Mouse (Mus musculus) limb, embryonic 10.5 days (tissue): Measurements from ENCODE around the gene Hoxa5. TPM values are rescaled to one million over a fixed set of nuclear protein-coding genes. Genes with fewer than 3 reads are reported as not detected.

Experiments
- DNase-seq: peaks from one replicate; pipeline ENCODE4 v3.0.0-alpha.2; 2017; ENCODE audit warnings: low spot score
- H3K27ac ChIP-seq: fragments of 300-500 bp; sonication (generic); 2 replicates; pipeline ENCODE4 v1.5.1; 2016; ENCODE audit warnings: mild to moderate bottlenecking
- H3K27me3 ChIP-seq: fragments of 300-500 bp; sonication (generic); 2 replicates; pipeline ENCODE4 v1.6.1; 2016; ENCODE audit warnings: low read depth, mild to moderate bottlenecking; ENCODE audit not compliant: poor library complexity, severe bottlenecking
- H3K36me3 ChIP-seq: fragments of 300-500 bp; sonication (generic); 2 replicates; pipeline ENCODE4 v1.6.1; 2016; ENCODE audit warnings: mild to moderate bottlenecking, moderate library complexity
- H3K4me1 ChIP-seq: fragments of 300-500 bp; sonication (generic); 2 replicates; pipeline ENCODE4 v1.6.1; 2016
- H3K4me3 ChIP-seq: fragments of 300-500 bp; sonication (generic); 2 replicates; pipeline ENCODE4 v1.5.1; 2016; ENCODE audit warnings: mild to moderate bottlenecking, moderate library complexity
- H3K9me3 ChIP-seq: fragments of 300-500 bp; sonication (generic); replicated peaks from 2 replicates; pipeline ENCODE4 v1.6.1; 2016; ENCODE audit warnings: mild to moderate bottlenecking
- WGBS: fragments of 180-500 bp; shearing (Covaris S2); methylation state at CpG from one replicate; pipeline ENCODE4 v1.1.7; 2016; 5-methylcytosine and 5-hydroxymethylcytosine counted together
- polyA plus RNA-seq: library from polyadenylated mRNA; unstranded; fragments of >200 nt; fragmentation: Nextera tagmentation; extraction: Ambion mirVana; gene quantifications from 2 replicates; pipeline ENCODE4 v1.2.1, GENCODE M21; 2016

The Hoxa5 gene
- polyA plus RNA-seq, 1 experiment from 2014 or later, result 10.4 TPM

DNA sequence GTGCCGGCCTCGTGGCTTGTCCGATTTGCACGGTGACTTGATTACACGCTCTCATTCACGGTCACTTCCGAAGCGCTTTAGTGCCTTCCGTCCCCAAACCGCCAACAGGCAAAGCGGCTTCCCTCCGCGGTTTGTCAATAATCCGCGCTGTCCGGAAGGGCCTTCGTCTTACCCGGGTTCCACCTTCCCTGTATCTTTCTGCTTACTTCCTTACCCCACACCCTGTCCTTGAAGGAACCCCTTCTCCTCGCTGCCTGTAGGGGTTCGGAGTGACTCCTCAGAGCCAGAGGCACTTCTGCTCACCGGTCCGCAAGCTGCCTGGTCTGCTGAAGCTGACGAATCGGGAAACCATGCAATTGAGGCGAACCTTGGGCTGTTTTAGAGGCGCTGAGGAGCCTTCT, 42.0 kb upstream of the Hoxa5 start:
- no peak for DNase-seq
- Histone ChIP-seq H3K27me3 (peaks cover 84% of the 10 kb centered on the region), H3K4me3 (peak overlapping the region; percentile 90), H3K4me1 (peaks cover 77% of the 10 kb centered on the region), H3K27ac (peak overlapping the region; percentile 99), H3K9me3 (no peaks in the 10 kb centered on the region), H3K36me3 (peaks cover 34% of the 10 kb centered on the region)
- WGBS, result under 1% methylated on average over 26 of the region's 26 CpGs

DNA sequence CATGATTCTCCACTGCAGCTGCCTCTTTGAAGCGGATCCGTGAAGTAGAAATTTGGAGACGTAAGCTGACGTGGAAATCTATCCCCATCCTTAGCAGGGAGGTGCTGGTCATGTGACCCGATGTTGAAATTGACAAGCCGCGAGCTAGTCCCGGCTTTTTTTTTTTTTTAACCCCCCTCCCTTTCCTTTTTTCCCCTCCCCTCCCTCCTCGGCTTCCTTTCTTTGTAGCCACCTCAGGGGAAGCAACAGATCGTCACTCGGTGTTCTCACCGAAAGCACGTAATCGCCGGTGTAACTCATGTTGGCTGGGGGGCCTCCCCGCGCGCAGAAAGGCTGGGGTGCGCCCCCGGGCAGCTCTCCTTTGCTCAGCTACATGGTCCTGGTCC, 41.4 kb upstream of the Hoxa5 start, which contains the start of gene Hoxa11:
TSS of gene Hoxa11 (minus strand) at position 54 of the 386 bp plus-strand sequence.
- peaks cover 84% of the 10 kb centered on the region for H3K27me3 ChIP-seq
- peak within 1 kb of the TSS; percentile 99 for H3K27ac ChIP-seq
- H3K9me3 ChIP-seq, result no peaks in the 10 kb centered on the region
- H3K4me3 ChIP-seq, result peak within 1 kb of the TSS; percentile 90
- no peak for DNase-seq
- peaks cover 32% of the 10 kb centered on the region for H3K36me3 ChIP-seq
- H3K4me1 ChIP-seq, result peaks cover 77% of the 10 kb centered on the region
- WGBS, result 1% methylated on average over 20 of the region's 20 CpGs

DNA sequence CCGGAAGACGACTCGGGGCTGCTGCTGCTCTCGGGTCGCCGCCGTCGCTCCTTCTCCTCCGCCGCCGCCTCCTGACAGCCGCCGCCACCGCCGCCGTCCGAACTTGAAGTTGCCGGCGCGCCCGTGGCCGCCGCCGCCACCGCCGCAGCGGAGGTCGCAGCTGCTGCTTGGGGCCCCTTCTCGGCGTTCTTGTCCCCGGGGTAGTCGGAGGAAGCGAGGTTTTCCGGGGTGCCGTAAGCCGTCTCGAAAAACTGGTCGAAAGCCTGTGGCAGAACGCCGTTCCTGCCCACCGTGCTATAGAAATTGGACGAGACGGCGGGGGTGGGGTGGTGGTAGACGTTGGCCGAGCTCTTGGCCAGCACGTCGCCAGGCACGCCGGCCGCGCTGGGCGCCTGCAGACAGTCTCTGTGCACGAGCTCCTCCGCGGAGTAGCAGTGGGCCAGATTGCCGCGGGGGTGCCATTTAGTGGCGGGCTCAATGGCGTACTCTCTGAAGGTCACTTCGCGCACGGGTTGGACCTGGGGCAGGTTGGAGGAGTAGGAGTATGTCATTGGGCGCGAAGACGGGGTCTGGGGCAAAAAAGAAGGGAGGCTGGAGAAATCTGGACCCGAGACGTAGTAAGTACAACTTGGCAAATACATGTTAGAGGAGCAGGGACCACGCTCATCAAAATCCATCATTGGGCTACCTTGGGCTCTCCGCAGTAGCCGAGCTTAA, 40.8 kb upstream of the Hoxa5 start:
- under 1% methylated on average over 71 of the region's 71 CpGs for whole genome bisulfite sequencing
- DNase-seq, result no peak

DNA sequence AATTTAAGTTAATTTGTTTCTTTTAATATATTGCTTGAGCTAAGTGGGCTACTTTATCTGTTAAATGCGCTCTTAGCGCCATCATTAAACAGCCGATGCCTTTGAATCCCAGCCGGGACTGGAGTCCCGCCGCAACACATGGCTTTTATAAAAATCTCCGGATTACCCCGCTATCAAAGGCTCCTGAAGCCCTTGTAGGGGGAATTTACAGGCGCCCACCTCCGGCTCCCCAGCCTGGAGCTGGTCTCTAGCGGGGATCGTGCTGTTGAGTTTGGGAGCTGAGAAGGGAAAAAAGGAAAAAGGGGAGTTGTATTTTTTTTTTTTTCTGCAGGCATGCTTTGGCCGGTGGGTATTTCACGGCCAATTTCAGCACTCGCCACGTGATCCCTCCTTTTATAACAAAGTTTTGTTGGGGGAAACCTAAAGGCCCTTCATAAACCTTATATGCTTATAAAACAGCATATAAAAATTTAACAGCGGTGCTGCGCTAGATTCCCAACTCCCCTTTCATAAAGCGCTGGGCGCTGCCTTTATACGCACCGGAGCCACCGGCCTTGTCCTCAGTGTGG, 40.2 kb upstream of the Hoxa5 start:
- Histone ChIP-seq H3K27ac (peak overlapping the region; percentile 99), H3K4me1 (peaks cover 67% of the 10 kb centered on the region), H3K36me3 (peaks cover 21% of the 10 kb centered on the region), H3K27me3 (peaks cover 83% of the 10 kb centered on the region), H3K9me3 (no peaks in the 10 kb centered on the region), H3K4me3 (peak overlapping the region; percentile 90)
- WGBS, result under 1% methylated on average over 23 of the region's 23 CpGs
- DNase-seq, result no peak

More for the DNA sequence above, 40.8 kb upstream of the Hoxa5 start:
- Histone ChIP-seq H3K9me3 (no peaks in the 10 kb centered on the region), H3K27me3 (peaks cover 83% of the 10 kb centered on the region), H3K4me1 (peaks cover 74% of the 10 kb centered on the region), H3K4me3 (peak overlapping the region; percentile 90), H3K27ac (peak overlapping the region; percentile 99), H3K36me3 (peaks cover 27% of the 10 kb centered on the region)

DNA sequence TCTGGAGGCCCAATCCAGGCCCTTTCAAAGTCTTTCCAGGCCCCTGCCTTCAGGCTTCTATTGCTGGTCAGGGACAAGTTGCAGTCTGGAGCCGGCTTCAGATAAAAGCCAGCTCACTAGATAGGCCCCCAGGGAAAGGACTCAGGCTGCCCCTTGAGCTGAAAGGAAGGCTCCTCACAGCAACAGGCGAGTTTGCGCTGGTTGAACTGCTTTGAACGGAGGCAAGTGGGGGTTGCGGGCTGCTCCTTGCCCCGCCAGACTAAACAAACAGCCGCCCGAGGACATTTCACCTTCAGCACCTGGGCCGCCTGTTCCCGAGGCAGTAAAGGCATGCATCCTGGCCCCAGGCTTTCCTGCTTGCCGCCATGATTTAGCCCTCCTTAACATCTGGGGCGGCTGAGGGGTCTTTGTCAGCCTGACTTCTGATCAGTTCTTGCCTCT, 39.3 kb upstream of the Hoxa5 start:
- peak overlapping the region; percentile 99 for H3K27ac ChIP-seq
- peaks cover 77% of the 10 kb centered on the region for H3K27me3 ChIP-seq
- peaks cover 59% of the 10 kb centered on the region for H3K4me1 ChIP-seq
- H3K4me3 ChIP-seq, result peak overlapping the region; percentile 90
- H3K9me3 ChIP-seq, result no peaks in the 10 kb centered on the region
- DNase-seq, result no peak
- H3K36me3 ChIP-seq, result peaks cover 17% of the 10 kb centered on the region
- under 1% methylated on average over 12 of the region's 12 CpGs for WGBS

DNA sequence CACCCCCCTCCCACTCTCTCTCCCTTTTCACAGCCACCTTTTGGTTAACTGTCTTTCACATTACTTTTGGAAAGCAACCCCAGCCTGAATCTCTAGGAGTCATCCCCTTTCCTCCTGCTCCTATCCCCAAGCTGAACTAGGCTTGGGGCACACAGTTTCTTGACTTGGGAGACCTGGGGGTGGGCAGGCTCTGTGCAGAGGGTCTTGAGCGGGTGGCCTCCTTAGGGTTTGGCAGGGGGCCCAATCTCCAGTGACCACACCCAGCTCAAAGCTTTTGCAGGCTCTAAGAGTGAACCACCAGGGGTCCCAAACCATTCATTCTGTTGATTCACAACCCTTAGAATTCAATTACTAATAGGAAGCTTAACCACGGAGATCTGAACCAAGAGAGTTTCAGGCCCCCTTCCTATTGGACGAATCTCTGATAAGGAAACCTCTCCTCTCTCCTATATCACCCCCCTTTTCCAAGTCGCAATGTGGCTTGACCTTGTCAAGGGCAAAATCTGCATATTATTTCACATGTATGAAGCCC, 38.5 kb upstream of the Hoxa5 start:
- no peaks in the 10 kb centered on the region for H3K9me3 ChIP-seq
- H3K27ac ChIP-seq, result peak overlapping the region; percentile 99
- H3K4me3 ChIP-seq, result peak overlapping the region; percentile 90
- DNase-seq, result no peak
- peaks cover 22% of the 10 kb centered on the region for H3K36me3 ChIP-seq
- H3K4me1 ChIP-seq, result peaks cover 50% of the 10 kb centered on the region
- WGBS, result 3% methylated on average over 4 of the region's 4 CpGs
- H3K27me3 ChIP-seq, result peaks cover 73% of the 10 kb centered on the region

DNA sequence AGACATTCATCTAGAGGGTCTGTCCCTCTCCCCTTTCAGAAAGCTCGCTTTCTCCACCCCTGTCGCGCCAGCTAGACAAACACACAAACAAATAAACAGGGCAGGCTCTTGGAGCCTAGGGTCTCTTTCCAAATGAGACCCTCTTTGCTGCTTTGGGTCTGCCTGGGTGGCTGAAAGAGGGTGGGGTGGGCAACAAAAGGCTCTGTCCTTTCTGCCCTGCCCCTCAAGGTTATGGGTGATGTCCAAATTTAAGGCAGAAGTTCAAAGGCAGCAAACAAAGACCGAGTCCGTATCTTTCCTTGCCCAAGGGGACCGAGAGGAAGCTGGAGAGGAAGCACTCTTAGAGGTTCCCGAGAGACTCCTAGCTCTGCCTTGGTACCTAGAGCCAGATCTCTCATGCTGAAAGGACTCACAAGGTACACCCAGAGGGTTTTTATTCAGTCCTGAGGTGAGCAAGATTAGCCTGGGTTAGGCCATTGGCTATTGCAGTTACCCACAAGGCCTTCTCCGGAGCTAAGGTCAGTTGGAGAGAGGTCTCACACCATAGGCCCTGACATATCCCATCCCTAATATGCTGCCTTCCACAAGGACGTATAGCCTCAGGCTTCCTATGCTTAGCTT, 36.7 kb upstream of the Hoxa5 start:
- WGBS, result 2% methylated on average over 9 of the region's 9 CpGs
- peak overlapping the region; percentile 90 for H3K4me3 ChIP-seq
- peaks cover 51% of the 10 kb centered on the region for H3K4me1 ChIP-seq
- no peak for DNase-seq
- peaks cover 73% of the 10 kb centered on the region for H3K27me3 ChIP-seq
- H3K36me3 ChIP-seq, result peaks cover 36% of the 10 kb centered on the region
- no peaks in the 10 kb centered on the region for H3K9me3 ChIP-seq
- peak overlapping the region; percentile 99 for H3K27ac ChIP-seq

DNA sequence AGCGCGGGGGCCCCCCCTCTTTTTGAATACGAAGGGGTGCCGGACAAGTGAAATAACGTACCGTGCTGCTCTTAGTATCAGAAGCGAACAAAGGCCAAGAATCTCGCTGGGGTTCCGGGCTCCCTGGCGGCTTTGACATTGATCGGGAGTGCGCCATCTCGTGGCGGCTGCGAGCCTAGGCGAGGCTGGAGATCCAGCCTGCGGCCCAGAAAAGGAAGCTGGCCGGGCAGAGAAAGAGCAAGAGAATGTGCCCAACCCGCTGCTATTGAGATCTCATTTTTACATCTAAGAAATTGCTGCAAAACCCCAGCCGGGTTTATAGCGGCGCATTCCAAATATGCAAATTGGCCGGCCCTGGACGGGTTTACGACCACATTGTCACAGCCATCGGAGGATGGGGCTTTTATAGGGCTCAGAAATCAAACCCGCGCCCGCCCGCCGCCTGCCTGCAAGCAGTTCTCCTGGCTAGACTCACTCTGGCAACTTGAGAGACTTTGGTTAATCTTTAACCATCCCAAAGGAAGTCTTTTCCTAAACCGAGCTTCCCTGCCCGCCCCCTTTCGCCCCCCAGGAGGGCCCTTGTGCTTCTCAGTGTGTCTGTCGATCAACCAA, 36.1 kb upstream of the Hoxa5 start, which contains the start of gene Hoxa10:
TSS of gene Hoxa10 (minus strand) at position 466 of the 612 bp plus-strand sequence.
- Histone ChIP-seq H3K36me3 (peaks cover 40% of the 10 kb centered on the region), H3K9me3 (no peaks in the 10 kb centered on the region), H3K4me3 (peak within 1 kb of the TSS; percentile 90), H3K27ac (peak within 1 kb of the TSS; percentile 99), H3K27me3 (peaks cover 73% of the 10 kb centered on the region), H3K4me1 (peaks cover 52% of the 10 kb centered on the region)
- whole genome bisulfite sequencing, result under 1% methylated on average over 35 of the region's 35 CpGs
- peak; percentile 96 for DNase-seq

DNA sequence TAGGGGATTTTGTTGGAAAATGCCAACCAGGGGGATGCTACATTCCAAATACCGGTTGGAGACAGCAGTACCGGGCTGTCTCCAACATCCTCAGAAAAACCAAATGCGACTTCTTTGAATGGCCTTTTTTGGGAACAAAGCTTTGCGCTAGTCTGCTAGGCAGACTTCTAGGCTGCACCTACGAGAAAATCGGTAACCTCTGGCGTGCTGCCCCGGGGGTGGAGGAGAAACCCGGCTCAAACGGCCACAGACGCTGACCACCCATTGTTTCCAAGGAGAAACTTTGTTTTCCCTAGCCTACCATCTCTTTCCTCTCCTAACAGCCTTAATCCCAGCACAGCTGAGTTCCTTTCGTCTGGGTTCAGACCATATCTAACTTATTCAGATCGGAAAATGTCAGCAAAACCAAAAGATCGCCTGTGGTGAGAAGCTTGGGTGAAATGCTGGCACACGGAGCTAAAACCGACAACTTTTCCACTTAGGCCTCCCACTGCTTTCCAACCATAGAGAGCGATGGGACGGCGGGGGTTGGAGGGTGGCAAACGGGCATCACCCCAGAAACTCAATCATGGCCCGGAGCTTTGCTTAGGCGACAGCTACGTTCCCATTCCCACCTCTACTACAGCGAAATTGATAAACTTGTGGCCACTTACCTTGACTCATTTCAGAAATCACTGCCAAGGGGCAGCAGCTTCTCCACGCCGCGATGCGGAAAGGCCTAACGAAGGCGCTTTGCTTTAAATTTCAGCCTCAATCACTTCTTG, 35.4 kb upstream of the Hoxa5 start:
- Histone ChIP-seq H3K4me1 (peaks cover 52% of the 10 kb centered on the region), H3K9me3 (no peaks in the 10 kb centered on the region), H3K27me3 (peaks cover 72% of the 10 kb centered on the region), H3K36me3 (peaks cover 40% of the 10 kb centered on the region), H3K4me3 (peak overlapping the region; percentile 90), H3K27ac (peak overlapping the region; percentile 99)
- no peak for DNase-seq
- under 1% methylated on average over 30 of the region's 30 CpGs for WGBS

DNA sequence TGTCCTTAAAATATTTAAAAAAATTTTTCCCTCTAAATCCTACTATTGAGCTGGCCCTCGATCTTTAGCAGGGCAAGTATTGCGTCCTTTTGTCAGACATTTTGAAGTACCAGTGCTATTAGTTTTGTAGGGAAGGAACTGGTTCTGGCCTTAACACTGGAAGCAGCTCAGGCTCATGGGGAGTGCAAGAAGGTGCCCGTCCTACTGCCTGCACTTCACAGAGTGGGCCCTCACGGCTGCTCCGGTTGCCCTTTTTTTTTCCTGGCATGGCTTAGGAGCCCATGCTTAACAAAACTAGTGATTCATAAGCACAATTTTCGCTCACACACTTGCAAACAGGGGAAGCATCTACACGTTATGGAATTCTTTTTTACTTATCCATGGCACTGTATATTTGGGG, 34.6 kb upstream of the Hoxa5 start:
- DNase-seq, result no peak
- Histone ChIP-seq H3K27me3 (peaks cover 80% of the 10 kb centered on the region), H3K27ac (peak overlapping the region; percentile 99), H3K36me3 (peaks cover 47% of the 10 kb centered on the region), H3K4me3 (peak overlapping the region; percentile 90), H3K4me1 (peaks cover 60% of the 10 kb centered on the region), H3K9me3 (no peaks in the 10 kb centered on the region)
- under 1% methylated on average over 7 of the region's 7 CpGs for WGBS

DNA sequence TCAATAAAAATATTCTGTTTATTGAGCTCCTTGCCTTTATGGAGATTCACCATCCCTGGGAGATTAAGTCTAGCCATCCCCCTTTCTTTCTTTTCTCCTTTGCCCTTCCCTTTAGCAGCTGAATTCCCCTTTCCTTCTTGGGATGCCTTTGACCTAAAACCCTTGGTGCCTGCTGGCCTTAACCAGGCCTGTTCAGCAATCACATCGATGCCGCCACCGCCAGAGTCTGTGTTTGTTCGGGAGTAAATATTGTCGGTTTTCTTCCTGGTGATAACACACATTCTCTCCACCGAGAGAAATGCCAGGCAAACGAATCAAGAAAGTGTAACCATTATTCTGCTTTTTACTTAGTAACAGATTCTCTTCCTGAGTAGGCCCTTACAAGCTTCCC, 33.8 kb upstream of the Hoxa5 start:
- DNase-seq, result no peak
- WGBS, result 1% methylated on average over 7 of the region's 7 CpGs
- Histone ChIP-seq H3K36me3 (peaks cover 47% of the 10 kb centered on the region), H3K27me3 (peaks cover 79% of the 10 kb centered on the region), H3K4me3 (peak overlapping the region; percentile 90), H3K4me1 (peaks cover 54% of the 10 kb centered on the region), H3K27ac (peak overlapping the region; percentile 99), H3K9me3 (no peaks in the 10 kb centered on the region)
